Mouse (Mus musculus): ENCODE measurements around the gene Terb2. TPM values are rescaled to one million over a fixed set of nuclear protein-coding genes. Genes with fewer than 3 reads are reported as not detected.

Gene Terb2
- polyA plus RNA-seq, 1 experiment from 2014 or later = not detected

- DNase-seq (ENCODE audit: low spot score) (peak; percentile 36), ATAC-seq (ENCODE audit: low FRiP score) (no peak)
- Histone ChIP-seq H3K4me2 (replicated peaks; ENCODE audit: low read depth, low read length) (peak overlapping the region; percentile 66), H3K4me3 (ENCODE audit: low read depth, low read length) (peak overlapping the region; percentile 51), H3K27ac (ENCODE audit: low read depth, low read length) (no peak overlapping the region), H3K4me1 (replicated peaks; ENCODE audit: control insufficient read depth, insufficient read depth, low read length) (no peaks in the 10 kb centered on the region), H3K9me3 (ENCODE audit: control insufficient read depth, low read length) (no peaks in the 10 kb centered on the region), H3K36me3 (ENCODE audit: control insufficient read depth, insufficient read depth, low read length) (no peaks in the 10 kb centered on the region), H3K9ac (ENCODE audit: low read depth, low read length) (peak overlapping the region; percentile 61), H3K27me3 (ENCODE audit: control insufficient read depth, insufficient read depth, low read length) (no peaks in the 10 kb centered on the region)
- WGBS = 39% methylated on average over 18 of the region's 18 CpGs
Measured at GRCm38 (mm10) chr2:122148242-122148917, 37.7 kb upstream of the Terb2 start.

- Histone ChIP-seq H3K9ac (ENCODE audit: low read depth, low read length) (no peak overlapping the region), H3K4me1 (replicated peaks; ENCODE audit: control insufficient read depth, insufficient read depth, low read length) (no peaks in the 10 kb centered on the region), H3K9me3 (ENCODE audit: control insufficient read depth, low read length) (no peaks in the 10 kb centered on the region), H3K4me3 (ENCODE audit: low read depth, low read length) (no peak overlapping the region), H3K27me3 (ENCODE audit: control insufficient read depth, insufficient read depth, low read length) (no peaks in the 10 kb centered on the region), H3K27ac (ENCODE audit: low read depth, low read length) (no peak overlapping the region), H3K36me3 (ENCODE audit: control insufficient read depth, insufficient read depth, low read length) (no peaks in the 10 kb centered on the region), H3K4me2 (replicated peaks; ENCODE audit: low read depth, low read length) (no peak overlapping the region)
- ATAC-seq (ENCODE audit: low FRiP score) = no peak
- WGBS = 94% methylated on average over 6 of the region's 6 CpGs
- no peak for DNase-seq (ENCODE audit: low spot score)
Measured at GRCm38 (mm10) chr2:122149316-122149715, 36.8 kb upstream of the Terb2 start.

GRCm38 (mm10) chr2:122149716-122150115, 36.4 kb upstream of the Terb2 start:
- DNase-seq (ENCODE audit: low spot score) (no peak), ATAC-seq (ENCODE audit: low FRiP score) (no peak)
- no peaks in the 10 kb centered on the region for H3K27me3 ChIP-seq (ENCODE audit: control insufficient read depth, insufficient read depth, low read length)
- no peak overlapping the region for H3K4me3 ChIP-seq (ENCODE audit: low read depth, low read length)
- no peaks in the 10 kb centered on the region for H3K9me3 ChIP-seq (ENCODE audit: control insufficient read depth, low read length)
- no peak overlapping the region for H3K27ac ChIP-seq (ENCODE audit: low read depth, low read length)
- H3K4me1 ChIP-seq (replicated peaks; ENCODE audit: control insufficient read depth, insufficient read depth, low read length) = no peaks in the 10 kb centered on the region
- no peak overlapping the region for H3K9ac ChIP-seq (ENCODE audit: low read depth, low read length)
- no peaks in the 10 kb centered on the region for H3K36me3 ChIP-seq (ENCODE audit: control insufficient read depth, insufficient read depth, low read length)
- 83% methylated on average over 3 of the region's 3 CpGs for WGBS
- H3K4me2 ChIP-seq (replicated peaks; ENCODE audit: low read depth, low read length) = no peak overlapping the region

GRCm38 (mm10) chr2:122151221-122151620, 34.9 kb upstream of the Terb2 start:
- no peak overlapping the region for H3K27ac ChIP-seq (ENCODE audit: low read depth, low read length)
- no peak for DNase-seq (ENCODE audit: low spot score)
- WGBS = 93% methylated on average over 1 of the region's 1 CpGs
- H3K9ac ChIP-seq (ENCODE audit: low read depth, low read length) = no peak overlapping the region
- no peaks in the 10 kb centered on the region for H3K4me1 ChIP-seq (replicated peaks; ENCODE audit: control insufficient read depth, insufficient read depth, low read length)
- H3K27me3 ChIP-seq (ENCODE audit: control insufficient read depth, insufficient read depth, low read length) = no peaks in the 10 kb centered on the region
- H3K4me2 ChIP-seq (replicated peaks; ENCODE audit: low read depth, low read length) = no peak overlapping the region
- ATAC-seq (ENCODE audit: low FRiP score) = no peak
- no peaks in the 10 kb centered on the region for H3K9me3 ChIP-seq (ENCODE audit: control insufficient read depth, low read length)
- no peaks in the 10 kb centered on the region for H3K36me3 ChIP-seq (ENCODE audit: control insufficient read depth, insufficient read depth, low read length)
- no peak overlapping the region for H3K4me3 ChIP-seq (ENCODE audit: low read depth, low read length)

GRCm38 (mm10) chr2:122152850-122153249, 33.2 kb upstream of the Terb2 start:
- H3K36me3 ChIP-seq (ENCODE audit: control insufficient read depth, insufficient read depth, low read length) = no peaks in the 10 kb centered on the region
- ATAC-seq (ENCODE audit: low FRiP score) = no peak
- H3K4me3 ChIP-seq (ENCODE audit: low read depth, low read length) = no peak overlapping the region
- no peak overlapping the region for H3K9ac ChIP-seq (ENCODE audit: low read depth, low read length)
- no peaks in the 10 kb centered on the region for H3K4me1 ChIP-seq (replicated peaks; ENCODE audit: control insufficient read depth, insufficient read depth, low read length)
- H3K27me3 ChIP-seq (ENCODE audit: control insufficient read depth, insufficient read depth, low read length) = no peaks in the 10 kb centered on the region
- no peak for DNase-seq (ENCODE audit: low spot score)
- H3K27ac ChIP-seq (ENCODE audit: low read depth, low read length) = no peak overlapping the region
- H3K9me3 ChIP-seq (ENCODE audit: control insufficient read depth, low read length) = no peaks in the 10 kb centered on the region
- WGBS = 77% methylated on average over 3 of the region's 3 CpGs
- H3K4me2 ChIP-seq (replicated peaks; ENCODE audit: low read depth, low read length) = no peak overlapping the region

GRCm38 (mm10) chr2:122153681-122154365, 32.2 kb upstream of the Terb2 start:
- Histone ChIP-seq H3K4me2 (replicated peaks; ENCODE audit: low read depth, low read length) (no peak overlapping the region), H3K27me3 (ENCODE audit: control insufficient read depth, insufficient read depth, low read length) (no peaks in the 10 kb centered on the region), H3K27ac (ENCODE audit: low read depth, low read length) (no peak overlapping the region), H3K9ac (ENCODE audit: low read depth, low read length) (no peak overlapping the region), H3K36me3 (ENCODE audit: control insufficient read depth, insufficient read depth, low read length) (no peaks in the 10 kb centered on the region), H3K4me1 (replicated peaks; ENCODE audit: control insufficient read depth, insufficient read depth, low read length) (no peaks in the 10 kb centered on the region), H3K9me3 (ENCODE audit: control insufficient read depth, low read length) (no peaks in the 10 kb centered on the region), H3K4me3 (ENCODE audit: low read depth, low read length) (no peak overlapping the region)
- ATAC-seq (ENCODE audit: low FRiP score) (no peak), DNase-seq (ENCODE audit: low spot score) (no peak)
- 83% methylated on average over 7 of the region's 7 CpGs for WGBS

GRCm38 (mm10) chr2:122154479-122154878, 31.6 kb upstream of the Terb2 start:
- Histone ChIP-seq H3K27ac (ENCODE audit: low read depth, low read length) (no peak overlapping the region), H3K9me3 (ENCODE audit: control insufficient read depth, low read length) (no peaks in the 10 kb centered on the region), H3K27me3 (ENCODE audit: control insufficient read depth, insufficient read depth, low read length) (no peaks in the 10 kb centered on the region), H3K4me1 (replicated peaks; ENCODE audit: control insufficient read depth, insufficient read depth, low read length) (no peaks in the 10 kb centered on the region), H3K9ac (ENCODE audit: low read depth, low read length) (no peak overlapping the region), H3K4me3 (ENCODE audit: low read depth, low read length) (no peak overlapping the region), H3K4me2 (replicated peaks; ENCODE audit: low read depth, low read length) (no peak overlapping the region), H3K36me3 (ENCODE audit: control insufficient read depth, insufficient read depth, low read length) (no peaks in the 10 kb centered on the region)
- 100% methylated on average over 2 of the region's 2 CpGs for WGBS
- no peak for ATAC-seq (ENCODE audit: low FRiP score)
- no peak for DNase-seq (ENCODE audit: low spot score)

- WGBS = 78% methylated on average over 2 of the region's 2 CpGs
- no peak overlapping the region for H3K27ac ChIP-seq (ENCODE audit: low read depth, low read length)
- no peaks in the 10 kb centered on the region for H3K27me3 ChIP-seq (ENCODE audit: control insufficient read depth, insufficient read depth, low read length)
- DNase-seq (ENCODE audit: low spot score) = no peak
- no peak overlapping the region for H3K4me3 ChIP-seq (ENCODE audit: low read depth, low read length)
- H3K9ac ChIP-seq (ENCODE audit: low read depth, low read length) = no peak overlapping the region
- ATAC-seq (ENCODE audit: low FRiP score) = no peak
- H3K9me3 ChIP-seq (ENCODE audit: control insufficient read depth, low read length) = no peaks in the 10 kb centered on the region
- no peaks in the 10 kb centered on the region for H3K4me1 ChIP-seq (replicated peaks; ENCODE audit: control insufficient read depth, insufficient read depth, low read length)
- H3K4me2 ChIP-seq (replicated peaks; ENCODE audit: low read depth, low read length) = no peak overlapping the region
- H3K36me3 ChIP-seq (ENCODE audit: control insufficient read depth, insufficient read depth, low read length) = no peaks in the 10 kb centered on the region
Measured at GRCm38 (mm10) chr2:122155292-122155691, 30.8 kb upstream of the Terb2 start.

Measured in hindbrain, embryonic 11.5 days (tissue).